Mouse (Mus musculus) induced T-regulatory cell, adult 2 months (primary cell): ENCODE results near the gene Ip6k2.
A peak's percentile ranks its signal among the peaks of the same experiment; 100 is the strongest.

ENCODE experiments used
- DNase-seq: peaks from one replicate; pipeline ENCODE4 v3.0.0-alpha.2; 2012; ENCODE audit warnings: low read depth

The Ip6k2 gene

DNA sequence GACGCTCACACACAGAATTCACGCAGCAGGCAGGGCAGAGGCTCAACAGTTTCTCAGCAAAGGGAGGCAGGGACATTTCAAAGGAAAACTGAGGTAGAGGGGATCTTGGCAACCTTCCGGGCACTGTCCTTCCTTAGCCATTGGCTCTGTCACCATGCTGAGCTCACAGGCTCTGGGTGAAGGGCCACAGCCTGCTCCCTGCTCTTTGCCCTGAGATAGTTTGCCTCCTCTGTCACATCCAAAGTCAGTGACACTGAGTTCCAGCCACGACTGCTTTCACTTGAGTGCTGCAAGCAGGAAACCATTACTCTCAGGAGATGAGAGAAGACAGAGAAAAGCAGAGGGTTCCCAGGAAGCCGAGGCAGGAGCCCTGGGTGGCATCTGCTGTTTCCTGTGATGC, 36.5 kb downstream of the Ip6k2 start:
- DNase-seq = no peak

DNA sequence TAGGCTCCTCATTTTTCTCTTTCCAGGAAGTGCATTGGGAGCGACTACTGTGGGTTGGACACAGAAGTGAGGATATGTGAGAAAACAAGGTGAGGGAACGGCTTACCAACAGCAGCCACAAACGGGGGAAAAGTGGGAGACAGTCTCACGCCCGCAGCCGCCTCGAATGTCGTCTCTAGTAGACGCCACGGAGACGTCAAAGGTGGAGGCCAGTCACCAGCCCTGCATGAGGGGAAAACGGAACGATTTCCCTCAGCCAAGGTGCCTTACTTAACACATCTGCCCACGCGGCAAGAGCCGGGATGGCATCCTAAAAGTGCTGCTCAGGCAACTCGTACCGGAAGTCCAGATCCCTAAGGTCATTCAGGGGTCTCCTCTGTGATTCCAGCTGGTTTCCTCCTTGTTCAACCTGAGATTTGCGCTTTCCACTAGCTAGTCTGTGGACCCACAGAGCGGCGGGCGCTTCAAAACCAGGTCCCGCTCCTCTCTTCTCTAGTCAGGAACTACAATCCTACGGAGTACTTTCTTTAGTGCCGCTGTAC, 40.6 kb downstream of the Ip6k2 start:
- DNase-seq = no peak

DNA sequence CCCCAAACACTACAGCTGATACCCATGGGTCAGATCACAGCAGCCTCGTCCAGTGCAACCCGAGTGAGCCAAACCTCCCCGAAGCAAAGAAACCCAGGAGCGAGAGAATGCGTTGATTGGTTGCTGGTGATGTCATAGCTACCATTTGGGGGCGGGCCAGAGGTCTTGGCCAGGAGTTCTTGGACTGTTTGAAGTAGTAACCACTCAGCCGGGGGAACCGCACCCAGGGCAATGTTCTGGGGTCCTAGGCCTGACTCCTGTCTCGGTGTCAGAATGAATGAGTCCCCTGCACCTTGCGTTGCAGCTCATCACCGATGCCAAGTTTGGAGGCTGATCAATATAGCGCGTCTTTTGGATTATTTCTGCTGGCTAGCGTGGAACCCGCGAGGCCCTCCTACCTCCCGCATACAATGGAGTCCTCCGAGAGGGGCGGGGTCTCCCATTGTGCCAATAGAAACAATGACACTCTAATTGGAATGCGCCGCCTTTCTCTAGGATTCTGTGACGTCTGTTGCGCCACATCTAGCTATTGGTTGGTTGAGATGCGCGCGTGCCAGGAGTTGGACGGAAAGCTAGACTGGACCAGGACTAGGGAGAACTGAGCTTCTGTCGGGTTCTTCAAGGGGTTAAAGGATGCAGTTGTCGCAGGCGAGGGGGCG, 41.3 kb downstream of the Ip6k2 start:
- DNase-seq = no peak

GRCm38 (mm10) chr9:108825820-108826699, 42.5 kb downstream of the Ip6k2 start, which contains the start of gene Celsr3:
Celsr3 (plus strand) TSS chr9:108826320.
- DNase-seq = peak; percentile 48

- DNase-seq = peak; percentile 86
Observed at GRCm38 (mm10) chr9:108826700-108827340, 43.2 kb downstream of the Ip6k2 start.

DNA sequence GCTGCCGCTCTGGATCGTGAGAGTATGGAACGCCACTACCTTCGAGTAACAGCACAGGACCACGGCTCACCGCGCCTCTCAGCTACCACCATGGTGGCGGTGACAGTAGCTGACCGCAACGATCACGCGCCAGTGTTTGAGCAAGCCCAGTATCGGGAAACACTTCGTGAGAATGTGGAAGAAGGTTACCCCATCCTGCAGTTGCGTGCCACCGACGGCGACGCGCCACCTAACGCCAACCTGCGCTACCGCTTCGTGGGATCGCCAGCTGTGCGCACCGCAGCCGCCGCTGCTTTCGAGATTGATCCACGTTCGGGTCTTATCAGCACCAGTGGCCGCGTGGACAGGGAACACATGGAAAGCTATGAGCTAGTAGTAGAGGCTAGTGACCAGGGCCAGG, 43.9 kb downstream of the Ip6k2 start:
- DNase-seq = no peak

GRCm38 (mm10) chr9:108827906-108828305, 44.3 kb downstream of the Ip6k2 start:
- DNase-seq = no peak

GRCm38 (mm10) chr9:108831637-108832036, 48.0 kb downstream of the Ip6k2 start:
- DNase-seq = peak; percentile 44

- peak; percentile 93 for DNase-seq
Observed at GRCm38 (mm10) chr9:108832390-108833108, 49.0 kb downstream of the Ip6k2 start.

GRCm38 (mm10) chr9:108842989-108843388, 59.4 kb downstream of the Ip6k2 start:
- no peak for DNase-seq

GRCm38 (mm10) chr9:108845390-108845789, 61.8 kb downstream of the Ip6k2 start:
- no peak for DNase-seq

DNA sequence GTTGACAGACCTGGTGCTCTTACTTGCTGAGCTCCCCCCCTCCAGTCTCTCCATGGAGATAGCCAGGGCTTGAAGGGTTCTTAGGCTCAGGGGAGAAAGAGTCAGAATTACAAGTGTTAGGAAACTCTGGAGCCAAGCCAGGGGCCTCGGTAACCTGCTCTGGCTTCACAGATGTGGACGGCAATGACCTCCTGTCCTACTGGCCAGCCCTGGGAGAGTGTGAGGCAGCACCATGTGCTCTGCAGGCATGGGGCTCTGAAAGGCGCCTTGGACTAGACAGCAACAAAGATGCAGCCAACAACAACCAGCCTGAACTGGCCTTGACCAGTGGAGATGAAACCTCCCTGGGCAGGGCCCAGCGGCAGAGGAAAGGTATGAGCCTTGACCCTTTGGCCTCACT, 63.8 kb downstream of the Ip6k2 start:
- DNase-seq = no peak

DNA sequence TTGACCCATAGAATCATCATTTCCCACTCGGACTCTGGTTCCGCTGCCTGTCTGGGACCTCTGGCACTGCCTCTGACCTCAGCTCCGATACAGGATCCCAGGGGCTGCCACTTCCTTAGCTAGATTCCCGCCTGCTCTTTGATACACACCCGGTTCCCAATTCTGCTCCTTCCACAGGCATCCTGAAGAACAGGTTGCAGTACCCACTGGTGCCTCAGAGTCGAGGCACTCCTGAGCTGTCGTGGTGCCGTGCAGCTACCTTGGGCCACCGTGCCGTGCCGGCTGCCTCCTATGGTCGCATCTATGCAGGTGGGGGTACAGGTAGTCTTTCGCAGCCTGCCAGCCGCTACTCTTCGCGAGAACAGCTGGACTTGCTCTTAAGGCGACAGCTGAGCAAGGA, 64.8 kb downstream of the Ip6k2 start:
- DNase-seq = no peak

DNA sequence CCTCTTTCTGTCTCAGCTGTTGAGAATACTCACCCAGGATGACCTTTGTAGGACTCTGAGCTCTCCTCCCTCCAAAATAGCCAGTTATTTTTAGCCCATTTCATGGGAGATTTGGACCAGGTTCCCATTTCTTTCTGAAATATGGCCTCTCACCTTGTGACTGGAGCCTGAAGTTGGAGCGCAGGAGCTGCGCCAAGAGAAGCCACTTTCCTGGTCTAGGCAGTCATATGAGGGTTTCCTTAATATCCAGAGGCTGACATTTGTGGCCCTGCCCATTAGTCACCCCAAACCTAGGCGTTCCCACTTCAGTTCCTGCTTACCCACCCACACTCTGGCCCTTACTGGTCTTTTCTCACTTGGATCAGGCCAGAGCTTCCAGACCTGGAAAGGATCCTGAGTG, 69.4 kb downstream of the Ip6k2 start, which contains the start of gene Slc26a6:
TSS of gene Slc26a6 (plus strand) at position 308 of the 400 bp plus-strand sequence.
- DNase-seq = no peak

- peak; percentile 96 for DNase-seq
Observed at GRCm38 (mm10) chr9:108853635-108854240, 70.1 kb downstream of the Ip6k2 start.

- DNase-seq = peak; percentile 92
Observed at GRCm38 (mm10) chr9:108854241-108854696, 70.7 kb downstream of the Ip6k2 start.

GRCm38 (mm10) chr9:108855335-108855734, 71.7 kb downstream of the Ip6k2 start:
- DNase-seq = no peak
